Mouse (Mus musculus): Measurements from ENCODE around the gene Mapk3.

- TF ChIP-seq CTCF (IDR thresholded peaks at IDR 0.05; ENCODE audit: control insufficient read depth, insufficient read depth, insufficient replicate concordance, low read depth, low read length), result no peak
- TF ChIP-seq POLR2A (IDR thresholded peaks at IDR 0.05; ENCODE audit: control insufficient read depth, low read depth, low read length), result no peak
Observed at GRCm38 (mm10) chr7:126741964-126742482, 17.4 kb upstream of the Mapk3 start.

Measured in testis, adult 2 months (tissue).